Mouse (Mus musculus): ENCODE measurements around the gene Notch3. TPM values are rescaled to one million over a fixed set of nuclear protein-coding genes. Genes with fewer than 3 reads are reported as not detected.

Notch3 gene
- total and polyA plus RNA-seq, 3 experiments = 0.08 to 0.50 TPM; not detected in 1

GRCm38 (mm10) chr17:32142234-32142633 is 24.4 kb downstream of the Notch3 start:
- TF ChIP-seq NELFE (IDR thresholded peaks at IDR 0.05; ENCODE audit: low read depth, low read length) = no peak
- no peak overlapping the region for H3K9ac ChIP-seq (ENCODE audit: control insufficient read depth, low read depth, low read length, poor library complexity, severe bottlenecking)
- H3K4me3 ChIP-seq (ENCODE audit: control insufficient read depth in 1 of 2, insufficient read depth in 1 of 2, low read depth in 2 of 2, low read length in 2 of 2) = no peak overlapping the region
- H3K27ac ChIP-seq (ENCODE audit: control insufficient read depth, low read depth, low read length) = no peak overlapping the region
- no peaks in the 10 kb centered on the region for H3K9me3 ChIP-seq (replicated peaks; ENCODE audit: insufficient read depth, low read length)
- H3K4me1 ChIP-seq (ENCODE audit: control insufficient read depth in 1 of 2, insufficient read depth in 2 of 2, low read length in 2 of 2) = peaks cover 3 to 6% of the 10 kb centered on the region in 2 experiments; a peak in 3 of 4 replicates
- H3K27me3 ChIP-seq (ENCODE audit: control insufficient read depth in 1 of 2, insufficient read depth in 2 of 2, low read length in 2 of 2) = peaks cover 0 to 4% of the 10 kb centered on the region in 2 experiments; a peak in 2 of 4 replicates
- no peak for DNase-seq (ENCODE audit: low read depth, low spot score)
- peaks cover 0 to 3% of the 10 kb centered on the region in 2 experiments; a peak in 1 of 4 replicates for H3K36me3 ChIP-seq (ENCODE audit: control insufficient read depth in 1 of 2, insufficient read depth in 2 of 2, low read length in 2 of 2)
- no peaks in the 10 kb centered on the region for H3K79me2 ChIP-seq (ENCODE audit: control insufficient read depth, insufficient read depth, low read length, poor library complexity)

DNA sequence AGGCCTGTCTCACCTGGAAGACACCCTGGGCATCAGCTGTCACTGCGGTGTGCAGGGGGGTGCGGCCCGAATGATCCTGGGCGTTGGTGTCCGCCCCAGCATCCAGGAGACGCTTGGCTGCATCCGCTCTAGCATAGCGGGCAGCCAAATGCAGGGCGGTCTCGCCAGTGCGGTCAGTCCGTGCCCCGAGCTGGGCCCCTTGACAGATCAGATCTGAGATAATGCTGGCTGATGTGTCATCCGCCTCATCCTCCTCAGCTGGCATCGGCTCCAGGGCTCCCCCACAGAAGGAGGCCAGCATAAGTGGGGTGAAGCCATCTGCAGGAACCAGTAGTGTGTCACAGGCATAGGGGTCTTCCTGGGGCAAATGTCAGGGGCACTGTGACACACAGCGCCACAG is 33.3 kb downstream of the Notch3 start:
- no peaks in the 10 kb centered on the region for H3K36me3 ChIP-seq (ENCODE audit: control insufficient read depth in 1 of 2, insufficient read depth in 2 of 2, low read length in 2 of 2)
- H3K4me1 ChIP-seq (ENCODE audit: control insufficient read depth in 1 of 2, insufficient read depth in 2 of 2, low read length in 2 of 2) = no peaks in the 10 kb centered on the region
- no peak for DNase-seq (ENCODE audit: low read depth, low spot score)
- H3K79me2 ChIP-seq (ENCODE audit: control insufficient read depth, insufficient read depth, low read length, poor library complexity) = no peaks in the 10 kb centered on the region
- no peak overlapping the region for H3K4me3 ChIP-seq (ENCODE audit: control insufficient read depth in 1 of 2, insufficient read depth in 1 of 2, low read depth in 2 of 2, low read length in 2 of 2)
- no peaks in the 10 kb centered on the region for H3K9me3 ChIP-seq (replicated peaks; ENCODE audit: insufficient read depth, low read length)
- TF ChIP-seq NRF1 (IDR thresholded peaks at IDR 0.05; ENCODE audit: insufficient read depth, low read depth, low read length, poor library complexity, severe bottlenecking) = no peak
- no peak for TF ChIP-seq TAL1 (IDR thresholded peaks at IDR 0.05; ENCODE audit: low read length)
- no peak for TF ChIP-seq CHD1 (IDR thresholded peaks at IDR 0.05; ENCODE audit: low read depth, low read length)
- TF ChIP-seq MAFK (IDR thresholded peaks at IDR 0.05; ENCODE audit: borderline replicate concordance, low read depth, low read length) = no peak
- no peak for TF ChIP-seq USF2 (IDR thresholded peaks at IDR 0.05; ENCODE audit: borderline replicate concordance in 1 of 2, insufficient read depth in 1 of 2, low read depth in 1 of 2, low read length in 2 of 2)
- no peak for TF ChIP-seq MEF2A (IDR thresholded peaks at IDR 0.05; ENCODE audit: extremely low read depth, insufficient replicate concordance, low read depth, low read length, poor library complexity, severe bottlenecking)
- no peak for TF ChIP-seq CTCF (IDR thresholded peaks at IDR 0.05 in 2 of 3, conservative IDR thresholded peaks at IDR 0.05 in 1 of 3; ENCODE audit: control insufficient read depth in 1 of 3, insufficient read depth in 1 of 3, low read depth in 2 of 3, low read length in 3 of 3, poor library complexity in 1 of 3, severe bottlenecking in 1 of 3)
- no peak for TF ChIP-seq RCOR1 (IDR thresholded peaks at IDR 0.05; ENCODE audit: low read depth, low read length)
- no peak for TF ChIP-seq MAZ (IDR thresholded peaks at IDR 0.05; ENCODE audit: low read depth, low read length)
- TF ChIP-seq UBTF (IDR thresholded peaks at IDR 0.05; ENCODE audit: borderline replicate concordance, insufficient read depth, low read depth, low read length) = no peak
- TF ChIP-seq SMC3 (IDR thresholded peaks at IDR 0.05; ENCODE audit: low read depth, low read length) = no peak
- TF ChIP-seq TBP (IDR thresholded peaks at IDR 0.05; ENCODE audit: low read depth, low read length) = no peak
- no peak for TF ChIP-seq JUND (IDR thresholded peaks at IDR 0.05; ENCODE audit: low read depth, low read length)
- no peak for TF ChIP-seq E2F4 (IDR thresholded peaks at IDR 0.05; ENCODE audit: borderline replicate concordance, low read depth, low read length)
- no peak overlapping the region for H3K27ac ChIP-seq (ENCODE audit: control insufficient read depth, low read depth, low read length)
- no peak overlapping the region for H3K9ac ChIP-seq (ENCODE audit: control insufficient read depth, low read depth, low read length, poor library complexity, severe bottlenecking)
- H3K27me3 ChIP-seq (ENCODE audit: control insufficient read depth in 1 of 2, insufficient read depth in 2 of 2, low read length in 2 of 2) = no peaks in the 10 kb centered on the region

All from MEL (cell line).